Mouse (Mus musculus) midbrain, embryonic 13.5 days (tissue): Measurements from ENCODE around the gene Kitl. TPM values are rescaled to one million over a fixed set of nuclear protein-coding genes. Genes with fewer than 3 reads are reported as not detected.

ENCODE experiments used
- ATAC-seq: fragments of 200-750 bp; cut with Nextera tagmentation; 2 replicates; pipeline ENCODE4 v1.8.0; 2017; ENCODE audit warnings: mild to moderate bottlenecking, moderate TSS enrichment, moderate library complexity
- H3K27ac ChIP-seq: fragments of 300-500 bp; sonication (generic); 2 replicates; pipeline ENCODE4 v1.5.1; 2015; ENCODE audit warnings: inconsistent platforms, mild to moderate bottlenecking, moderate library complexity
- H3K27me3 ChIP-seq: fragments of 300-500 bp; sonication (generic); 2 replicates; pipeline ENCODE4 v1.6.1; 2015; ENCODE audit warnings: mild to moderate bottlenecking, inconsistent platforms
- H3K36me3 ChIP-seq: fragments of 300-500 bp; sonication (generic); 2 replicates; pipeline ENCODE4 v1.6.1; 2015; ENCODE audit warnings: mild to moderate bottlenecking, inconsistent platforms
- H3K4me1 ChIP-seq: fragments of 300-500 bp; sonication (generic); replicated peaks from 2 replicates; pipeline ENCODE4 v1.6.1; 2015; ENCODE audit warnings: inconsistent platforms
- H3K4me2 ChIP-seq: fragments of 300-500 bp; sonication (generic); replicated peaks from 2 replicates; pipeline ENCODE4 v1.6.1; 2015; ENCODE audit warnings: moderate library complexity, mild to moderate bottlenecking, inconsistent platforms
- H3K4me3 ChIP-seq: fragments of 300-500 bp; sonication (generic); replicated peaks from 2 replicates; pipeline ENCODE4 v1.5.1; 2015; ENCODE audit warnings: mild to moderate bottlenecking, inconsistent platforms
- H3K9ac ChIP-seq: fragments of 300-500 bp; sonication (generic); replicated peaks from 2 replicates; pipeline ENCODE4 v1.6.1; 2015; ENCODE audit warnings: mild to moderate bottlenecking, inconsistent platforms
- H3K9me3 ChIP-seq: fragments of 300-500 bp; sonication (generic); 2 replicates; pipeline ENCODE4 v1.6.1; 2016; ENCODE audit warnings: mild to moderate bottlenecking, inconsistent platforms
- WGBS: fragments of 180-500 bp; shearing (Covaris S2); methylation state at CpG from one replicate; pipeline ENCODE4 v1.1.7; 2015; 5-methylcytosine and 5-hydroxymethylcytosine counted together
- polyA plus RNA-seq: library from polyadenylated mRNA; unstranded; fragments of >200 nt; fragmentation: Nextera tagmentation; extraction: Ambion mirVana; gene quantifications from 2 replicates; pipeline ENCODE4 v1.2.1, GENCODE M21; 2015

Gene Kitl
- 20.2 and 21.4 TPM in 2 replicates for polyA plus RNA-seq

- H3K36me3 ChIP-seq: no peaks in the 10 kb centered on the region
- H3K9me3 ChIP-seq: no peaks in the 10 kb centered on the region
- H3K27ac ChIP-seq: peak within 1 kb of the TSS; percentile 7
- H3K9ac ChIP-seq: peak within 1 kb of the TSS; percentile 65
- H3K27me3 ChIP-seq: peaks cover 87% of the 10 kb centered on the region
- ATAC-seq: peak; percentile 89
- WGBS: under 1% methylated on average over 70 of the region's 70 CpGs
- peaks cover 23% of the 10 kb centered on the region for H3K4me1 ChIP-seq
- peak within 1 kb of the TSS; percentile 83 for H3K4me2 ChIP-seq
- peak within 1 kb of the TSS; percentile 52 for H3K4me3 ChIP-seq
Observed at GRCm38 (mm10) chr10:100015370-100016325, at the start of gene Kitl. Kitl (plus strand) TSS chr10:100015630.

DNA sequence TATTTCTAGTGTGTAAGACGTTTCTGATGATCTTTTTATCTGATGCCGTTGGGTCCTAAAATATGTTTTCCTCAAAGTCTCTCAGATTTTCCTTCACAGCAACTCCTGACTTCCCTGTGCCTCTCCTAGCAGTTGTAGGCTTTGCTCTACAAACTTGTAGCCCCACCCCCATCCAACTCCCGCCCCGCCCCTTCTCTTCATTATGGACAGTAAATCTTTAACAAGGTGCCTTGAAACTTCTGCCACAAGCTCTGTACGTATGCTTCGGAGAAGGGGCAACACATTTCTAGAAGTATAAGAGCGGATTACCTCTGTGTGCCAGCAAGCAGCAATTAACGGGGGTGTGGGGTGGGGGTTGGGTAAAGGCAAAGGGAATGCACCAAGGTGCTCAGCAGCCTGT lies 42.6 kb upstream of the Kitl start:
- H3K36me3 ChIP-seq: no peaks in the 10 kb centered on the region
- no peak overlapping the region for H3K4me3 ChIP-seq
- no peaks in the 10 kb centered on the region for H3K9me3 ChIP-seq
- H3K27ac ChIP-seq: no peak overlapping the region
- 75% methylated on average over 8 of the region's 8 CpGs for WGBS
- no peak for ATAC-seq
- H3K27me3 ChIP-seq: no peaks in the 10 kb centered on the region
- no peaks in the 10 kb centered on the region for H3K4me1 ChIP-seq
- H3K9ac ChIP-seq: no peak overlapping the region
- H3K4me2 ChIP-seq: no peak overlapping the region

GRCm38 (mm10) chr10:99980096-99980495 lies 35.3 kb upstream of the Kitl start:
- no peak overlapping the region for H3K4me3 ChIP-seq
- 75% methylated on average over 3 of the region's 3 CpGs for WGBS
- H3K27me3 ChIP-seq: no peaks in the 10 kb centered on the region
- H3K4me1 ChIP-seq: no peaks in the 10 kb centered on the region
- no peak overlapping the region for H3K9ac ChIP-seq
- H3K9me3 ChIP-seq: no peaks in the 10 kb centered on the region
- no peak overlapping the region for H3K4me2 ChIP-seq
- no peaks in the 10 kb centered on the region for H3K36me3 ChIP-seq
- no peak for ATAC-seq
- no peak overlapping the region for H3K27ac ChIP-seq

- ATAC-seq: no peak
- no peak overlapping the region for H3K27ac ChIP-seq
- WGBS: 89% methylated on average over 2 of the region's 2 CpGs
Observed at GRCm38 (mm10) chr10:99980916-99981315, 34.5 kb upstream of the Kitl start.

GRCm38 (mm10) chr10:99981887-99982286 lies 33.5 kb upstream of the Kitl start:
- Histone ChIP-seq H3K4me3 (no peak overlapping the region), H3K9me3 (no peaks in the 10 kb centered on the region), H3K27ac (no peak overlapping the region), H3K4me1 (no peaks in the 10 kb centered on the region), H3K9ac (no peak overlapping the region), H3K36me3 (no peaks in the 10 kb centered on the region), H3K4me2 (no peak overlapping the region), H3K27me3 (no peaks in the 10 kb centered on the region)
- no peak for ATAC-seq
- 91% methylated on average over 5 of the region's 5 CpGs for WGBS

More at GRCm38 (mm10) chr10:99980916-99981315, 34.5 kb upstream of the Kitl start:
- H3K36me3 ChIP-seq: no peaks in the 10 kb centered on the region
- H3K27me3 ChIP-seq: no peaks in the 10 kb centered on the region
- no peak overlapping the region for H3K4me3 ChIP-seq
- H3K9ac ChIP-seq: no peak overlapping the region
- no peak overlapping the region for H3K4me2 ChIP-seq
- no peaks in the 10 kb centered on the region for H3K9me3 ChIP-seq
- H3K4me1 ChIP-seq: no peaks in the 10 kb centered on the region

DNA sequence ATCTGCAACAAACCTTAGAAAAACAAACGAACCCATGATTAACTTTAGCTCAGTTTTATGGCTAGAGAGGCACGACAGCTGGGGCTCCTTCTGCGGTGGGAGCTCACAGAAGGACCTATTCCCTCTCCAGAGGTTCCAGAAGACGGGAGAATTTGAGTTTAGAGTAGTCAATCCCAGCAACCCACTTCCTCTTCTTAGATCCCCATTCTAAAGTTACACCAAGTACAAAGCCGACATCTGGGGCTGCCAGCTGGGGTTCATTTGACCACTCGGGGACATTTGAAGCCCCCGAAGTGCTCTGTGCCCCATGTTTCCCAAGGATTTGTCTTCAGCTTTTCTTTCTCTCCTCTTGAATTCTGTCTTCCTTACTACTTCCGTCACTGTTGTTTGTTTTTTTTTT lies 28.7 kb upstream of the Kitl start:
- Histone ChIP-seq H3K36me3 (no peaks in the 10 kb centered on the region), H3K27ac (no peak overlapping the region), H3K4me2 (no peak overlapping the region), H3K9ac (no peak overlapping the region), H3K4me3 (no peak overlapping the region), H3K9me3 (no peaks in the 10 kb centered on the region), H3K4me1 (no peaks in the 10 kb centered on the region), H3K27me3 (no peaks in the 10 kb centered on the region)
- no peak for ATAC-seq
- WGBS: 86% methylated on average over 8 of the region's 8 CpGs

DNA sequence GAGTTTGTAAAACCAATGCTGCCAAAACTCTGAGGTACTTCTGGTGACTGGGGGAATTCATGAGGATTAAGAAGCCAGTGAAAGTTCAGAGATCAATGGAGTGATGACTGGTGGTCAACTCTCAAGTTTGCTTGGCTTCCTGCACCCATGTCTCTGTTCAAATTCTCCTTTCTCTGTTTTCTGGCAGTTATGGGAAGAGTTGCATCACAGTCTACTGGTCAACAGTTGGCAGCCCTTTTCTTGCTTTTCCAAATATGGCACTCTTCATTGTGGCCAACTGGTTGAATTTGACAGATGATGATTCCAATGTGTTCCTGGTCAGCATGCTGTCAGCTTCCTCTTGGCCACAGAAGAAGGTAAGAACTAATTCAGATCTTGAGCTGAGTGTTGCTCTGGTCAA lies 25.7 kb upstream of the Kitl start:
- Histone ChIP-seq H3K27me3 (no peaks in the 10 kb centered on the region), H3K9me3 (no peaks in the 10 kb centered on the region), H3K9ac (no peak overlapping the region), H3K27ac (no peak overlapping the region), H3K4me2 (no peak overlapping the region), H3K4me1 (no peaks in the 10 kb centered on the region), H3K4me3 (no peak overlapping the region), H3K36me3 (no peaks in the 10 kb centered on the region)
- no peak for ATAC-seq

- no peak for ATAC-seq
- H3K4me1 ChIP-seq: no peaks in the 10 kb centered on the region
Observed at GRCm38 (mm10) chr10:99992121-99992520, 23.3 kb upstream of the Kitl start.

DNA sequence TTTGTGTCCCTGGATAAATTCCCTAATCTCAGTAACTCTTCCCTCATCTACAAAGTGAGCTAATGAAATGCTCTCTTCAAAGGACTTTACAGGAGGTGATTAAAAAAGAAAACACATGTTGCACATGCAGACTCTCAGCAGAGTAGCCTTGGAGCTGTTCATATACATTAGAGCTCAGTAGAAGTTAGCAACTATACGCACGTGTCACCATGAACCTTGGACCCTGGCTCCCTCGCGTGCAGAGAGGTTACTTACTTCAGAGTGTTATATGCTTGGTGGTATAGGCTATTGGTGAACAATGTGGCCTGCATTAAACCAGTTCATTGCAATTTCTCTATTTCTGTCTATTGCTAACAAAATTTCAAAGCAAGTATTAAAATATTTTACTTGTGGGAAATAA lies 14.0 kb upstream of the Kitl start:
- WGBS: 94% methylated on average over 4 of the region's 4 CpGs
- H3K36me3 ChIP-seq: no peaks in the 10 kb centered on the region
- H3K4me3 ChIP-seq: no peak overlapping the region
- no peak overlapping the region for H3K27ac ChIP-seq
- H3K9ac ChIP-seq: no peak overlapping the region
- no peak for ATAC-seq
- no peaks in the 10 kb centered on the region for H3K4me1 ChIP-seq
- no peak overlapping the region for H3K4me2 ChIP-seq
- H3K9me3 ChIP-seq: no peaks in the 10 kb centered on the region
- 0 out of 2 replicates have a peak, but pooled peaks cover 7% of the 10 kb centered on the region for H3K27me3 ChIP-seq

More at GRCm38 (mm10) chr10:99992121-99992520, 23.3 kb upstream of the Kitl start:
- Histone ChIP-seq H3K4me2 (no peak overlapping the region), H3K9ac (no peak overlapping the region), H3K4me3 (no peak overlapping the region), H3K27me3 (no peaks in the 10 kb centered on the region), H3K36me3 (no peaks in the 10 kb centered on the region), H3K27ac (no peak overlapping the region), H3K9me3 (no peaks in the 10 kb centered on the region)
- 90% methylated on average over 9 of the region's 9 CpGs for WGBS

- Histone ChIP-seq H3K4me2 (no peak overlapping the region), H3K36me3 (no peaks in the 10 kb centered on the region), H3K4me1 (no peaks in the 10 kb centered on the region), H3K4me3 (no peak overlapping the region), H3K27ac (no peak overlapping the region), H3K9me3 (no peaks in the 10 kb centered on the region), H3K9ac (no peak overlapping the region), H3K27me3 (0 out of 2 replicates have a peak, but pooled peaks cover 13% of the 10 kb centered on the region)
- ATAC-seq: no peak
- WGBS: 77% methylated on average over 4 of the region's 4 CpGs
Observed at GRCm38 (mm10) chr10:100003797-100004196, 11.6 kb upstream of the Kitl start.

DNA sequence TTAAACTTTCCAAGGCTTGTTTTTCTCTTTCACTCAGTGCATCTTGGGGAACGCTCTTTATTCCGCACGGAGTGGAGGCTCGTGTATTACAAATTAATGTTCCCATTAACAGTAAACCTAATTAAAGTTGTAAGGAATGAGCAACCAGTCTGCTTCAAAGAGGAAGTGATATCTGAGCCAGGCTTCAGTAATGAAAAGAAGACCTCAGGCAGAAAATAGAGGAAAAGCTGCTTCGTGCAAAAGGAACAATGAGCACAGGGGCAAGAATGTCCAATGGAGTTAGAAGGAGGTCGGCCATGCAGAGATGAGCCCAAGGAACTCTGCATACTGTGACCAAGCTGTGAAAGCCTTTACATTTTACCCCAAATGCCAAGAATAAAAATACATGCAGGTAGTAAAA lies 5.7 kb upstream of the Kitl start:
- WGBS: 52% methylated on average over 6 of the region's 6 CpGs
- Histone ChIP-seq H3K4me2 (no peak overlapping the region), H3K9me3 (no peaks in the 10 kb centered on the region), H3K36me3 (no peaks in the 10 kb centered on the region), H3K27me3 (peaks cover 51% of the 10 kb centered on the region), H3K4me1 (no peaks in the 10 kb centered on the region), H3K4me3 (no peak overlapping the region), H3K9ac (no peak overlapping the region), H3K27ac (no peak overlapping the region)
- ATAC-seq: no peak

- WGBS: 80% methylated on average over 9 of the region's 9 CpGs
- Histone ChIP-seq H3K4me3 (no peak overlapping the region), H3K4me2 (no peak overlapping the region), H3K9me3 (no peaks in the 10 kb centered on the region), H3K27ac (no peak overlapping the region), H3K27me3 (peaks cover 57% of the 10 kb centered on the region), H3K36me3 (no peaks in the 10 kb centered on the region), H3K9ac (no peak overlapping the region), H3K4me1 (peaks cover under 1% of the 10 kb centered on the region; the same call in 1 of the 2 replicates)
- ATAC-seq: no peak
Observed at GRCm38 (mm10) chr10:100010291-100010690, 5.1 kb upstream of the Kitl start.
